Mouse (Mus musculus) spleen, postnatal 4 days (tissue): ENCODE results near the gene Kif17.

ENCODE experiments used
- DNase-seq, 2 experiments: peaks; one replicate each; pipeline ENCODE4 v3.0.0; 2022; ENCODE audit warnings: low spot score in 2 of 2

Kif17 gene

GRCm38 (mm10) chr4:138341393-138341792 is 91.2 kb downstream of the Kif17 start:
- no peak for DNase-seq

- DNase-seq: no peak
Measured at GRCm38 (mm10) chr4:138342048-138342447, 91.8 kb downstream of the Kif17 start.

GRCm38 (mm10) chr4:138342778-138343177 is 92.5 kb downstream of the Kif17 start:
- DNase-seq: no peak

GRCm38 (mm10) chr4:138343341-138343837 is 93.2 kb downstream of the Kif17 start:
- DNase-seq: no peak

- no peak for DNase-seq
Measured at GRCm38 (mm10) chr4:138344891-138345545, 94.8 kb downstream of the Kif17 start.

DNA sequence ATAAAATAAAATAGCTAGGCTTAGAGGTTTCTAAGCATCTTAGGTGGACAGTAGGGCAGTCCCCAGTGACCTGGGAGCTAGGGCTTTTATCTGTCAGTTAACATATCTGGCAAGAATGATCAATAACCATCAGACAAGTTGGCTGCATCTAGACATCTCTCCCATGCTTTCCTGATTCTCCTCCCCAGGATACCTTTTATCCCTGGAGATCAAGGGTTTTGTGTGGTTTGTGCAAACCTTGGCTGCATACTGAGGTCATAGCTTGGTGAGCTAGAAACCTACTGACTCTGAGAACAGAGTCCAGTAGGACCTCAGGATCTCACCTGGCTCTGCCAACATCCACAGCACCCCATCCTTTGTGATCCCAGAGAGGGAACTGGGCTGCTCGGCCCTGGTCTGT is 97.0 kb downstream of the Kif17 start:
- no peak for DNase-seq

DNA sequence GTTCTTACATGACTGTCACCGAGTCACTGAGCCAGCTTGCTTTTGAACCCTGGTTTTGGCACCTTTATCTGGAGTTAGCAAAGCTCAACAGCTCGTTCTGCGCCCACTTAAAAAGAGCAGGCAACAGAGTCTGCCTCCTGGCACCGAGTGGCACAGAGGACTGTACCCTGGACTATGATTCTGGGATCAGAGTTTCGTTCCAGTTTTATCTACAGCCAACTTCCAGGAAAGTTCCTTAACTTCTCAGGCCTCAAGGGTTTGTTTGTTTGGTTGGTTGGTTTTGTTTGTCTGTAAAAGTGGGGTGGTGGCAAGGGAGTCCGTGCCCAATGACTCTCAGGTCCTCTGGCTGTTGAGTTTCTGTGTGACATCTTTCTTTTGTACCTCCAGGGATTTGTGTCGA is 98.5 kb downstream of the Kif17 start:
- no peak for DNase-seq
